Mouse (Mus musculus) c-Kit-positive CD71-negative TER-119-negative erythroid progenitor cells, embryonic 14.5 days (primary cell): ENCODE data around the gene Nipbl.

Source experiments
- DNase-seq: peaks from one replicate; pipeline ENCODE4 v3.0.0-alpha.2; 2013; ENCODE audit warnings: low read depth

Gene Nipbl

GRCm38 (mm10) chr15:8416500-8417138 is 27.6 kb downstream of the Nipbl start:
- no peak for DNase-seq

- no peak for DNase-seq
These were observed 30.9 kb downstream of the Nipbl start for GRCm38 (mm10) chr15:8413356-8413755.

GRCm38 (mm10) chr15:8411873-8412272 is 32.4 kb downstream of the Nipbl start:
- no peak for DNase-seq

GRCm38 (mm10) chr15:8411168-8411837 is 33.0 kb downstream of the Nipbl start:
- DNase-seq, result no peak

- DNase-seq, result no peak
These were observed 37.2 kb downstream of the Nipbl start for GRCm38 (mm10) chr15:8407082-8407481.

GRCm38 (mm10) chr15:8406219-8406618 is 38.0 kb downstream of the Nipbl start:
- no peak for DNase-seq

- no peak for DNase-seq
These were observed 41.7 kb downstream of the Nipbl start for GRCm38 (mm10) chr15:8402591-8402990.

- no peak for DNase-seq
These were observed 42.7 kb downstream of the Nipbl start for GRCm38 (mm10) chr15:8401536-8401935.

- DNase-seq, result no peak
These were observed 52.5 kb downstream of the Nipbl start for GRCm38 (mm10) chr15:8391764-8392163.

- peak; percentile 65 for DNase-seq
These were observed 62.0 kb downstream of the Nipbl start for GRCm38 (mm10) chr15:8382213-8382612.

GRCm38 (mm10) chr15:8375657-8376056 is 68.6 kb downstream of the Nipbl start:
- DNase-seq, result no peak

GRCm38 (mm10) chr15:8374724-8375123 is 69.5 kb downstream of the Nipbl start:
- DNase-seq, result no peak

GRCm38 (mm10) chr15:8347104-8347773 is 97.0 kb downstream of the Nipbl start:
- no peak for DNase-seq

GRCm38 (mm10) chr15:8340596-8340995 is 103.7 kb downstream of the Nipbl start:
- DNase-seq, result no peak

- no peak for DNase-seq
These were observed 112.7 kb downstream of the Nipbl start for GRCm38 (mm10) chr15:8331547-8331946.

GRCm38 (mm10) chr15:8325629-8326028 is 118.6 kb downstream of the Nipbl start:
- DNase-seq, result no peak

- no peak for DNase-seq
These were observed 119.4 kb downstream of the Nipbl start for GRCm38 (mm10) chr15:8324833-8325232.

GRCm38 (mm10) chr15:8324061-8324460 is 120.2 kb downstream of the Nipbl start:
- no peak for DNase-seq

- DNase-seq, result no peak
These were observed 122.8 kb downstream of the Nipbl start for GRCm38 (mm10) chr15:8321491-8321890.

GRCm38 (mm10) chr15:8319191-8319590 is 125.1 kb downstream of the Nipbl start:
- DNase-seq, result no peak

GRCm38 (mm10) chr15:8317381-8317780 is 126.9 kb downstream of the Nipbl start:
- no peak for DNase-seq

- no peak for DNase-seq
These were observed 138.8 kb downstream of the Nipbl start for GRCm38 (mm10) chr15:8305474-8305873.

GRCm38 (mm10) chr15:8302944-8303343 is 141.3 kb downstream of the Nipbl start:
- no peak for DNase-seq
